Mouse (Mus musculus): ENCODE measurements around the gene Panx1. TPM values are rescaled to one million over a fixed set of nuclear protein-coding genes. Genes with fewer than 3 reads are reported as not detected.

Panx1 gene
- polyA plus RNA-seq (2016; fragmentation: Nextera tagmentation; extraction: Ambion mirVana): 132 and 139 TPM in 2 replicates

- no peaks in the 10 kb centered on the region for H3K27me3 ChIP-seq (replicated peaks)
- WGBS: under 1% methylated on average over 68 of the region's 68 CpGs
These were observed at the start of gene Panx1 for GRCm38 (mm10) chr9:15045084-15045669. Gene Panx1 (minus strand): TSS chr9:15045478.

DNA sequence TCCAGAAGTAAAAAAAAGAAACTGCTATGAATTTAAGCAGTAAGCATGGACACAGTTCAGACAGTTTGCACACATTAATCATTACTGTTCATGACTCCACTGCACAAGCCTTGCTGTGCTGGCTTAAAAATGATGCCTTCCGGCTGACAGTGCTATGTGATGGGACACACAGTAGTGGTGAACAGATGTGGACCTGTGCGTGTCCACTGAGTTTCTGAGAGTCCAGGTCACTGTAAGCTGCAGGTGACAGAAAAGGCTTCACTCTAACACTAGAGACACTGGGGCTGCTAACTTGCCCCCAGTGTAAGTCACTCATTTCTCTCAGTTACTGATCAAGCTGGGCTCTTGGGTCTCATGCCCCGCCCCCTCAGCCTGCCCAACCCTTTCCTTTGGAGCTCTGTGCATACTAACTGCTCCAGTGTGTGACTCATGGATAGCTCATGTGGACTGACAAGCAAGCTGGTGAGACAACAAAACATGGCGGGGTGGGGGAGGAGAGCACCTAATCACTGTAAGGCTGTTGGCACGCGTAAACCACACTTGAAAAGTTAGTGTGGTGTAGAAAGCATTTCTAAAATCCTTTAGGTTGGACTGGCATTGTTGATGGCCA, 23.5 kb upstream of the Panx1 start:
- Histone ChIP-seq H3K4me2 (replicated peaks) (no peak overlapping the region), H3K27me3 (replicated peaks) (no peaks in the 10 kb centered on the region), H3K4me1 (no peaks in the 10 kb centered on the region), H3K27ac (no peak overlapping the region), H3K36me3 (no peaks in the 10 kb centered on the region), H3K9ac (no peak overlapping the region), H3K4me3 (no peak overlapping the region), H3K9me3 (no peaks in the 10 kb centered on the region)
- no peak for ATAC-seq (ENCODE audit: low FRiP score, low read depth)
- WGBS: 79% methylated on average over 6 of the region's 6 CpGs

More at GRCm38 (mm10) chr9:15045084-15045669, at the start of gene Panx1:
- H3K27ac ChIP-seq: peak within 1 kb of the TSS; percentile 89
- no peaks in the 10 kb centered on the region for H3K9me3 ChIP-seq
- ATAC-seq (ENCODE audit: low FRiP score, low read depth): peak; percentile 91
- H3K4me1 ChIP-seq: peaks cover 22% of the 10 kb centered on the region
- H3K9ac ChIP-seq: peak within 1 kb of the TSS; percentile 93
- peak within 1 kb of the TSS; percentile 83 for H3K4me3 ChIP-seq
- 0 out of 2 replicates have a peak, but pooled peaks cover 2% of the 10 kb centered on the region for H3K36me3 ChIP-seq
- H3K4me2 ChIP-seq (replicated peaks): peak within 1 kb of the TSS; percentile 65

DNA sequence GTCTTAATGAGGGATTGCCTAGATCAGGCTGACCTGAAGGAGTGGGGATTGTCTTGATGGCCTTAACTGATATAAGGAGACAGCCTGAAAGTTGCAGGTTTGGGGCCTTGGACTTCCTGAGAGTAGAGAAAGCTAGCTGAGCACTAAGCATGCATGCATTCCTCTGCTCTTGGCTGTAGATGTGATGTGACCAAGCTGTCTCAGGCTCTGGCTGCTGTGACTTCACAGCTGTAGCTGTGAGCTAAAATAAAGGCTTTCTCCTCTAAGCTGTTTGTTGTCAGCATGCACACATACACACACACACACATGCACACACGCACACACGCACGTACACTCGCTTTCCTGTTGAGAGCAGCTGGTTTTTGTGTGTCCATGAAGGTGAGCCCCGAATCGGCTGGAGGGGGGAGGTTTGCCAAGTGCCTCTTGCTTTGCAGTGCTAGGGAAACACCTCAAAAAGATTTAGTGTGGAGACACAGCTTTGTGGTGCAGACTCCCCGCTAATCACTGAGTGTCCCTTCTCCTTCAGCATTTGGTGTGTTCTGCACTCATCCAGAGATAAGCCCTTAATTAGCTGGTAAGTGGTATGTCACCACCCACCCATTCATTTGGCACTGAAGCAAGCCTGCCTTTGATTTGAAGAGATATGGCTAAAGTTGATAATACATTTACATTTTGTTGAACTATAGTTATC, 22.9 kb upstream of the Panx1 start:
- no peaks in the 10 kb centered on the region for H3K27me3 ChIP-seq (replicated peaks)
- H3K4me2 ChIP-seq (replicated peaks): no peak overlapping the region
- H3K4me3 ChIP-seq: no peak overlapping the region
- H3K36me3 ChIP-seq: no peaks in the 10 kb centered on the region
- no peak for ATAC-seq (ENCODE audit: low FRiP score, low read depth)
- no peak overlapping the region for H3K27ac ChIP-seq
- no peaks in the 10 kb centered on the region for H3K9me3 ChIP-seq
- no peaks in the 10 kb centered on the region for H3K4me1 ChIP-seq
- 93% methylated on average over 7 of the region's 7 CpGs for WGBS
- no peak overlapping the region for H3K9ac ChIP-seq

GRCm38 (mm10) chr9:15064176-15064575, 18.9 kb upstream of the Panx1 start:
- no peaks in the 10 kb centered on the region for H3K9me3 ChIP-seq
- 7% methylated on average over 1 of the region's 1 CpGs for WGBS
- no peak overlapping the region for H3K4me2 ChIP-seq (replicated peaks)
- H3K27me3 ChIP-seq (replicated peaks): no peaks in the 10 kb centered on the region
- no peaks in the 10 kb centered on the region for H3K4me1 ChIP-seq
- ATAC-seq (ENCODE audit: low FRiP score, low read depth): no peak
- no peak overlapping the region for H3K9ac ChIP-seq
- no peak overlapping the region for H3K27ac ChIP-seq
- no peaks in the 10 kb centered on the region for H3K36me3 ChIP-seq
- no peak overlapping the region for H3K4me3 ChIP-seq

- no peaks in the 10 kb centered on the region for H3K36me3 ChIP-seq
- no peak overlapping the region for H3K4me3 ChIP-seq
- H3K4me1 ChIP-seq: no peaks in the 10 kb centered on the region
- no peaks in the 10 kb centered on the region for H3K9me3 ChIP-seq
- H3K27me3 ChIP-seq (replicated peaks): no peaks in the 10 kb centered on the region
- H3K4me2 ChIP-seq (replicated peaks): no peak overlapping the region
- WGBS: 87% methylated on average over 5 of the region's 5 CpGs
- ATAC-seq (ENCODE audit: low FRiP score, low read depth): no peak
- H3K27ac ChIP-seq: no peak overlapping the region
- H3K9ac ChIP-seq: no peak overlapping the region
These were observed 15.6 kb upstream of the Panx1 start for GRCm38 (mm10) chr9:15060847-15061246.

GRCm38 (mm10) chr9:15060026-15060425, 14.7 kb upstream of the Panx1 start:
- Histone ChIP-seq H3K36me3 (no peaks in the 10 kb centered on the region), H3K9ac (no peak overlapping the region), H3K4me3 (no peak overlapping the region), H3K4me1 (no peaks in the 10 kb centered on the region), H3K27ac (no peak overlapping the region), H3K4me2 (replicated peaks) (no peak overlapping the region), H3K27me3 (replicated peaks) (no peaks in the 10 kb centered on the region), H3K9me3 (no peaks in the 10 kb centered on the region)
- ATAC-seq (ENCODE audit: low FRiP score, low read depth): no peak
- 91% methylated on average over 6 of the region's 6 CpGs for WGBS

GRCm38 (mm10) chr9:15045740-15046139, 462 bp upstream of the Panx1 start:
- Histone ChIP-seq H3K36me3 (0 out of 2 replicates have a peak, but pooled peaks cover 2% of the 10 kb centered on the region), H3K4me1 (peaks cover 22% of the 10 kb centered on the region), H3K4me2 (replicated peaks) (peak overlapping the region; percentile 65), H3K27me3 (replicated peaks) (no peaks in the 10 kb centered on the region), H3K9ac (peak overlapping the region; percentile 93), H3K9me3 (no peaks in the 10 kb centered on the region), H3K27ac (0 out of 2 replicates have a peak overlapping the region, but pooled peaks have one; percentile 89), H3K4me3 (peak overlapping the region; percentile 83)
- ATAC-seq (ENCODE audit: low FRiP score, low read depth): no peak
- WGBS: 39% methylated on average over 10 of the region's 10 CpGs

- H3K36me3 ChIP-seq: 0 out of 2 replicates have a peak, but pooled peaks cover 2% of the 10 kb centered on the region
- peak overlapping the region; percentile 65 for H3K4me2 ChIP-seq (replicated peaks)
- peak overlapping the region; percentile 89 for H3K27ac ChIP-seq
- H3K27me3 ChIP-seq (replicated peaks): no peaks in the 10 kb centered on the region
- peak overlapping the region; percentile 83 for H3K4me3 ChIP-seq
- peak; percentile 67 for ATAC-seq (ENCODE audit: low FRiP score, low read depth)
- H3K9ac ChIP-seq: peak overlapping the region; percentile 93
- WGBS: under 1% methylated on average over 28 of the region's 28 CpGs
- H3K9me3 ChIP-seq: no peaks in the 10 kb centered on the region
- H3K4me1 ChIP-seq: peaks cover 22% of the 10 kb centered on the region
These were observed 741 bp downstream of the Panx1 start for GRCm38 (mm10) chr9:15044391-15045083.

- no peaks in the 10 kb centered on the region for H3K9me3 ChIP-seq
- 0 out of 2 replicates have a peak, but pooled peaks cover 2% of the 10 kb centered on the region for H3K36me3 ChIP-seq
- no peak overlapping the region for H3K27ac ChIP-seq
- H3K9ac ChIP-seq: no peak overlapping the region
- H3K27me3 ChIP-seq (replicated peaks): no peaks in the 10 kb centered on the region
- H3K4me1 ChIP-seq: peaks cover 36% of the 10 kb centered on the region
- no peak overlapping the region for H3K4me2 ChIP-seq (replicated peaks)
- H3K4me3 ChIP-seq: no peak overlapping the region
- WGBS: 93% methylated on average over 11 of the region's 11 CpGs
- no peak for ATAC-seq (ENCODE audit: low FRiP score, low read depth)
These were observed 3.7 kb downstream of the Panx1 start for GRCm38 (mm10) chr9:15041556-15041955.

DNA sequence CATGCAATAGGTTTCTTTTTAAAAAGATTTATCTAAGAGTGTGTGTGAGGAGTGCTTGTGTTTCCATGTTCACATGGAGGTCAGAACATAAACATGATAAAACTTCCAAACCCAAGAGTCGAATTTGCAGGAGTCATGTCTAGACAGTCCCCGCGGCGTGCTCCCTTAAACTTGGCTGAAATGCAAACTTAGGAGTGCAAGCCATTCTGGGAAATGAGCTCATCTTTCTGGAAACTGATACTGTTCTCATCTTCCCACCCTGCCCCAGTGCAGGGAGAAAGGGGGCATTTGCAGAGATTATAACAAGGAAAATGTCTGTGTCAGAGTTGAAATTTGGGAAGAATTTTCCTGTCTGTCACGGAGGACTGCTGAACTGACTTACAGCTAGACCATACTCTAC, 5.4 kb downstream of the Panx1 start:
- Histone ChIP-seq H3K27me3 (replicated peaks) (no peaks in the 10 kb centered on the region), H3K27ac (no peak overlapping the region), H3K4me2 (replicated peaks) (no peak overlapping the region), H3K4me1 (peaks cover 30% of the 10 kb centered on the region), H3K9me3 (no peaks in the 10 kb centered on the region), H3K9ac (no peak overlapping the region), H3K36me3 (0 out of 2 replicates have a peak, but pooled peaks cover 2% of the 10 kb centered on the region), H3K4me3 (no peak overlapping the region)
- 95% methylated on average over 5 of the region's 5 CpGs for WGBS
- no peak for ATAC-seq (ENCODE audit: low FRiP score, low read depth)

DNA sequence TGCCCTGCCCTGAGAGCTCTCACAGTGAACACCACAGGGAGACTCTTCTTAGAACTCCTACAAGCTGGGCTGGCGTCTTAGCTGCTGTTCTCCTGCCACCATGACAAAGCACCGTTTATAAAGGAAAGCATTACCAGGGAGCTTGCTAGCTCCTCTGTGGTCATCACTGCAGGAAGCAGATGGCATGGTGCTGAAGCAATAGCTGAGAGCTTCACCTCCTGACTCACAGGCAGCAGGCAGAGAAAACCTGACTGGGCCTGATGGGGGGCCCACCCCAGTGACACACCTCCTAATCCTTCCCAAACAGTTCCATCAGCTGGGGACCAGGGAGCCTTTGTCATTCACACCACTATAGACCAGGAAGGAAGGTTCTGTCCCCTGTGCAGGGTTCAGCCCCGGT, 7.6 kb downstream of the Panx1 start:
- no peak for ATAC-seq (ENCODE audit: low FRiP score, low read depth)
- 59% methylated on average over 3 of the region's 3 CpGs for WGBS
- no peak overlapping the region for H3K27ac ChIP-seq

GRCm38 (mm10) chr9:15037237-15037636, 8.0 kb downstream of the Panx1 start:
- H3K27ac ChIP-seq: no peak overlapping the region

More for the DNA sequence above, 7.6 kb downstream of the Panx1 start:
- Histone ChIP-seq H3K9ac (no peak overlapping the region), H3K4me2 (replicated peaks) (no peak overlapping the region), H3K4me3 (no peak overlapping the region), H3K4me1 (peaks cover 14% of the 10 kb centered on the region), H3K27me3 (replicated peaks) (no peaks in the 10 kb centered on the region), H3K9me3 (no peaks in the 10 kb centered on the region), H3K36me3 (0 out of 2 replicates have a peak, but pooled peaks cover 4% of the 10 kb centered on the region)

More at GRCm38 (mm10) chr9:15037237-15037636, 8.0 kb downstream of the Panx1 start:
- H3K36me3 ChIP-seq: 0 out of 2 replicates have a peak, but pooled peaks cover 6% of the 10 kb centered on the region
- no peak overlapping the region for H3K4me3 ChIP-seq
- H3K9me3 ChIP-seq: no peaks in the 10 kb centered on the region
- H3K4me2 ChIP-seq (replicated peaks): no peak overlapping the region
- peaks cover 14% of the 10 kb centered on the region for H3K4me1 ChIP-seq
- ATAC-seq (ENCODE audit: low FRiP score, low read depth): no peak
- H3K27me3 ChIP-seq (replicated peaks): no peaks in the 10 kb centered on the region
- no peak overlapping the region for H3K9ac ChIP-seq

All from neural tube, embryonic 12.5 days (tissue).